Mouse (Mus musculus): ENCODE data around the gene Pmm1. TPM values are rescaled to one million over a fixed set of nuclear protein-coding genes. Genes with fewer than 3 reads are reported as not detected.

Pmm1 gene
- total and polyA plus RNA-seq, 3 experiments = 51.8 to 140 (median 128) TPM

GRCm38 (mm10) chr15:81939157-81939715 lies 21.5 kb downstream of the Pmm1 start:
- TF ChIP-seq UBTF (IDR thresholded peaks at IDR 0.05; ENCODE audit: low read depth, low read length) (no peak), ZNF384 (IDR thresholded peaks at IDR 0.05; ENCODE audit: low read depth, low read length) (no peak), NRF1 (IDR thresholded peaks at IDR 0.05; ENCODE audit: low read depth, low read length) (no peak), TCF12 (IDR thresholded peaks at IDR 0.05; ENCODE audit: low read depth, low read length) (no peak), MAX (IDR thresholded peaks at IDR 0.05; ENCODE audit: low read length) (no peak), E2F4 (IDR thresholded peaks at IDR 0.05; ENCODE audit: insufficient replicate concordance, low read depth, low read length) (no peak), CHD1 (IDR thresholded peaks at IDR 0.05; ENCODE audit: low read depth, low read length) (no peak)
- Histone ChIP-seq H3K27me3 (replicated peaks) (no peaks in the 10 kb centered on the region), H3K4me2 (ENCODE audit: insufficient read depth, low read depth, poor library complexity, severe bottlenecking) (no peak overlapping the region), H3K4me3 (replicated peaks in 1 of 3; ENCODE audit: low read depth in 2 of 3, low read length in 2 of 3, poor library complexity in 1 of 3) (no peak overlapping the region), H3K27ac (ENCODE audit: insufficient read depth, low read depth) (no peak overlapping the region), H3K9me3 (replicated peaks; ENCODE audit: low read length) (no peaks in the 10 kb centered on the region), H3K9ac (ENCODE audit: insufficient read depth, low read depth) (no peak overlapping the region), H3K79me2 (replicated peaks; ENCODE audit: control insufficient read depth, extremely low read depth, insufficient read depth, poor library complexity, severe bottlenecking) (no peaks in the 10 kb centered on the region), H3K36me3 (replicated peaks in 1 of 2; ENCODE audit: control insufficient read depth in 1 of 2, insufficient read depth in 1 of 2, low read length in 1 of 2) (no peaks in the 10 kb centered on the region), H3K4me1 (ENCODE audit: control insufficient read depth in 1 of 2, insufficient read depth in 2 of 2) (peaks cover 14 to 54% of the 10 kb centered on the region in 2 experiments)
- in situ Hi-C loops (cut with MboI; ENCODE audit: low pct_ligation_motif_present, low pct_unique_long_range_greater_than_20kb, low sequenced_read_pairs) = no loop called here
- dilution Hi-C loops (cut with MboI; ENCODE audit: extremely low pct_ligation_motif_present, extremely low pct_unique_long_range_greater_than_20kb, low sequenced_read_pairs) = no loop called here
- no peak for DNase-seq (ENCODE audit: extremely low read depth)

DNA sequence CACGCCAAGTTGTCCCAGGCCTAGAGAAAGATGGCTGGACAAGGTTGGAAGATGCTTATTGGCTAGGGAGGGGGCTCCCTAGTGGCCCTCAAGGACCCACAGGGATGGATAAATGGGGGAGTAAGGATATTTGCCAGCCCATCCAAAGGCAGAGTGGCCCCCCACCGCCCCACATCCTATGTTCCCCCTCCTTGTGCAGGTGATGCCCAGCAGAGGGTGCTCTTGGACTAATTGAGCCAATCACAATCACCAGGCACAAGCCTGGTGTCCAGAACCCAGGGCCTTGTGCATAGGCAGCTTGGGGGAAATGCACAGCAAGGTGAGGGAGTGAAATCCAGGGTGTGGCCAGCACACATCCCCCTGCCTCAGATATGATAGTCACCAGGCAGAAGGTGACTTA lies 22.5 kb downstream of the Pmm1 start:
- TF ChIP-seq MAZ (IDR thresholded peaks at IDR 0.05; ENCODE audit: low read depth, low read length) = peak; percentile 68; the same call in 1 of the 2 replicates
- peak; percentile 20 to 88; a peak in 3 of 4 replicates for TF ChIP-seq CTCF (conservative IDR thresholded peaks at IDR 0.05 in 1 of 2, IDR thresholded peaks at IDR 0.05 in 1 of 2; ENCODE audit: low read depth in 2 of 2, low read length in 2 of 2)
- TF ChIP-seq RAD21 (IDR thresholded peaks at IDR 0.05; ENCODE audit: low read depth, low read length) = peak; percentile 86
- TF ChIP-seq ZC3H11A (IDR thresholded peaks at IDR 0.05; ENCODE audit: low read depth, low read length) = peak; percentile 50
- peak; percentile 89 for TF ChIP-seq SMC3 (IDR thresholded peaks at IDR 0.05; ENCODE audit: low read depth, low read length)
- TF ChIP-seq JUN (IDR thresholded peaks at IDR 0.05; ENCODE audit: insufficient read depth, low read depth, low read length) = no peak
- TF ChIP-seq GABPA (IDR thresholded peaks at IDR 0.05; ENCODE audit: insufficient replicate concordance, low read depth, low read length) = no peak
- dilution Hi-C loops (cut with MboI; ENCODE audit: extremely low pct_ligation_motif_present, extremely low pct_unique_long_range_greater_than_20kb, low sequenced_read_pairs) = no loop called here
- Histone ChIP-seq H3K4me2 (ENCODE audit: insufficient read depth, low read depth, poor library complexity, severe bottlenecking) (no peak overlapping the region), H3K4me1 (ENCODE audit: control insufficient read depth in 1 of 2, insufficient read depth in 2 of 2) (peaks cover 16 to 57% of the 10 kb centered on the region in 2 experiments), H3K9ac (ENCODE audit: insufficient read depth, low read depth) (no peak overlapping the region), H3K4me3 (replicated peaks in 1 of 3; ENCODE audit: low read depth in 2 of 3, low read length in 2 of 3, poor library complexity in 1 of 3) (no peak overlapping the region), H3K79me2 (replicated peaks; ENCODE audit: control insufficient read depth, extremely low read depth, insufficient read depth, poor library complexity, severe bottlenecking) (no peaks in the 10 kb centered on the region), H3K27me3 (replicated peaks) (no peaks in the 10 kb centered on the region), H3K36me3 (replicated peaks in 1 of 2; ENCODE audit: control insufficient read depth in 1 of 2, insufficient read depth in 1 of 2, low read length in 1 of 2) (no peaks in the 10 kb centered on the region), H3K9me3 (replicated peaks; ENCODE audit: low read length) (no peaks in the 10 kb centered on the region), H3K27ac (ENCODE audit: insufficient read depth, low read depth) (no peak overlapping the region)
- in situ Hi-C loops (cut with MboI; ENCODE audit: low pct_ligation_motif_present, low pct_unique_long_range_greater_than_20kb, low sequenced_read_pairs) = no loop called here
- DNase-seq (ENCODE audit: extremely low read depth) = peak; percentile 62
